Mouse (Mus musculus): Measurements from ENCODE around the gene Ppp3r2. TPM values are rescaled to one million over a fixed set of nuclear protein-coding genes. Genes with fewer than 3 reads are reported as not detected.

The Ppp3r2 gene
- polyA plus RNA-seq, 1 experiment = not detected

DNA sequence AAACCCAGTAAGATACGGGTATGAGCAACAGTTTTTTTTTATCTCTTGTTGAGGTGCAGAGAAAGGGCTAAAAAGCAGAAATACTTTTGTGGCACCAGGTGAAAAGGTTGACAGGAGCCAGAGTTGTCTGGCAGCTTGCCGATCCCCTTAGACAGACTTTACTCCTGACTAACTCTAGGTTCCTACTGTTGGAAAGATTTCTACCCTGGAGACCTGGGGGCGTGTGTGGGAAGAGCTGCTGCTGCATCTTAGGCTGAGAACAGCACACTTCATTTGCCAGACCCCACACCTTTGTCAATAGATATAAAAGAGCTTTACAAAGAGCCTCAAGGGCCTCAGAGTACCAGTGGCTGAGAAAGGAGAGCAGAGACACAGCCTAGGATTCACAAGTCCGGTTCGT is 17.0 kb downstream of the Ppp3r2 start:
- no peaks in the 10 kb centered on the region; the same call in 1 of the 2 replicates for H3K4me1 ChIP-seq (ENCODE audit: control insufficient read depth, insufficient read depth, low read length)
- TF ChIP-seq POLR2A (IDR thresholded peaks at IDR 0.05; ENCODE audit: insufficient read depth, low read depth, low read length) (no peak), CTCF (IDR thresholded peaks at IDR 0.05; ENCODE audit: insufficient read depth, low read depth, low read length) (no peak)
- H3K4me3 ChIP-seq (ENCODE audit: insufficient read depth, low read depth, low read length) = no peak overlapping the region
- WGBS = 82% methylated on average over 5 of the region's 5 CpGs
- no peak overlapping the region for H3K27ac ChIP-seq (ENCODE audit: insufficient read depth, low read depth, low read length)

DNA sequence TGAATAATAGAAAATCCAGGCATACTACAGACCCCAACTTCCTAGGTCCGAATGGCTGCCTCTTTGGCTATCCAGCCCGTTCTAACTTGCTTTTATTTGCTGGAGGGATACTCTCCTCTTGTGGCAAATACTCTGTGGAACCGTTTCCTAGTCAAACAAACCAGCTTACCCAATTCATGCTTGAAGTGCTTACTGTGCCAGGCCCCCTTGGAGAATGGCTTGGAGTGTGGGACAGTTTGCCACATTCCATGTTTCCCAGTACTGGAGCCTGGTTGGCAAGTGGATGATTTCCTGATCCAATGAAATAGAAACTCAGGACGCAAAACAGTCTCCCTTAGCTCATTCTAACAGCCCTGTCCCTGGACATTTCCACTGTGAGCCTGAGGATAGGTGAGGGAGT is 19.6 kb downstream of the Ppp3r2 start:
- 53% methylated on average over 4 of the region's 4 CpGs for WGBS
- TF ChIP-seq CTCF (IDR thresholded peaks at IDR 0.05; ENCODE audit: insufficient read depth, low read depth, low read length) (no peak), POLR2A (IDR thresholded peaks at IDR 0.05; ENCODE audit: insufficient read depth, low read depth, low read length) (no peak)
- Histone ChIP-seq H3K4me3 (ENCODE audit: insufficient read depth, low read depth, low read length) (no peak overlapping the region), H3K27ac (ENCODE audit: insufficient read depth, low read depth, low read length) (no peak overlapping the region), H3K4me1 (ENCODE audit: control insufficient read depth, insufficient read depth, low read length) (no peaks in the 10 kb centered on the region; the same call in 1 of the 2 replicates)

- no peak overlapping the region for H3K27ac ChIP-seq (ENCODE audit: insufficient read depth, low read depth, low read length)
- TF ChIP-seq CTCF (IDR thresholded peaks at IDR 0.05; ENCODE audit: insufficient read depth, low read depth, low read length) (no peak), POLR2A (IDR thresholded peaks at IDR 0.05; ENCODE audit: insufficient read depth, low read depth, low read length) (no peak)
- WGBS = 96% methylated on average over 9 of the region's 9 CpGs
These were observed 20.2 kb downstream of the Ppp3r2 start for GRCm38 (mm10) chr4:49661664-49662063.

DNA sequence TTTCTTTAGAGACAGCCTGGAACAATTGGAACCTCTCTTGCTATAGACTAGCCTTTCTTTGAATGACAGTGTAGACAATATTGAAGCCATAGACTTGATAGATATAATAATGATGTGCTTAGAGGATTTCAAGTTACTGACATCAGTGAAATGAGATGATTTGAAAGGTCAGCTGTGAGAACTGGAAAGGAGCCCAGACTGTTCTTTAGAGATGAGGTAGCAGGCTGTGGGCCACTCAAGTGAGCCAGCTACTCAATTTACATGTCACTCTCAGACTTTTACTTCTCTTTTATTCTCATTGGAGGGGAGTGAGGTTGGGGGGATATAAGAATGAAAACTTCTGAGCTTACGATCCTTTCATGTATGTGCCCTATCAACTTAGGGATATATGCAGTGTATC is 22.4 kb downstream of the Ppp3r2 start:
- WGBS = 43% methylated on average over 1 of the region's 1 CpGs

More at GRCm38 (mm10) chr4:49661664-49662063, 20.2 kb downstream of the Ppp3r2 start:
- no peaks in the 10 kb centered on the region; the same call in 1 of the 2 replicates for H3K4me1 ChIP-seq (ENCODE audit: control insufficient read depth, insufficient read depth, low read length)
- H3K4me3 ChIP-seq (ENCODE audit: insufficient read depth, low read depth, low read length) = no peak overlapping the region

DNA sequence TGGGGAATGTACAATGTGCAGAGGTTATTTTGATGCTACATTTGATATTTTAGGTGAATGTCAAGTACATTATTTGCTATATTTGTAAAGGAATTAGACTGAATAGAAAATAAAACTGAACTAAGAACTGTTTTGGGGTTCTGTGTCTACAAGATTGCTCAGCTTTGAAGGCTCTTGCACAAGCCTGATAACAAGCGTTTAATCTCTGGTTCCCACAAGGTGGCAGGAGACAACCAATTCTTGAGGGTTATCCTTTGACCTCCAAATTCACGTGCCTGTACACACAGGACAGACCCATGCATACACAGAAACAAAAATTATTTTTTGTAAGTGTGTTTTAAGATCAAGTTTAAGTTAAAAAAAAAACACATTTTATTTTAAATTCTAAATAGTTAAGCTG is 41.9 kb downstream of the Ppp3r2 start:
- Histone ChIP-seq H3K4me1 (ENCODE audit: control insufficient read depth, insufficient read depth, low read length) (no peaks in the 10 kb centered on the region), H3K4me3 (ENCODE audit: insufficient read depth, low read depth, low read length) (no peak overlapping the region), H3K27ac (ENCODE audit: insufficient read depth, low read depth, low read length) (no peak overlapping the region)
- TF ChIP-seq POLR2A (IDR thresholded peaks at IDR 0.05; ENCODE audit: insufficient read depth, low read depth, low read length) (no peak), CTCF (IDR thresholded peaks at IDR 0.05; ENCODE audit: insufficient read depth, low read depth, low read length) (no peak)
- 66% methylated on average over 2 of the region's 2 CpGs for WGBS

More for the DNA sequence above, 22.4 kb downstream of the Ppp3r2 start:
- no peaks in the 10 kb centered on the region for H3K4me1 ChIP-seq (ENCODE audit: control insufficient read depth, insufficient read depth, low read length)
- H3K27ac ChIP-seq (ENCODE audit: insufficient read depth, low read depth, low read length) = no peak overlapping the region
- no peak overlapping the region for H3K4me3 ChIP-seq (ENCODE audit: insufficient read depth, low read depth, low read length)
- no peak for TF ChIP-seq POLR2A (IDR thresholded peaks at IDR 0.05; ENCODE audit: insufficient read depth, low read depth, low read length)
- no peak for TF ChIP-seq CTCF (IDR thresholded peaks at IDR 0.05; ENCODE audit: insufficient read depth, low read depth, low read length)

GRCm38 (mm10) chr4:49637821-49638220 is 44.0 kb downstream of the Ppp3r2 start:
- 84% methylated on average over 11 of the region's 11 CpGs for WGBS
- TF ChIP-seq POLR2A (IDR thresholded peaks at IDR 0.05; ENCODE audit: insufficient read depth, low read depth, low read length) (no peak), CTCF (IDR thresholded peaks at IDR 0.05; ENCODE audit: insufficient read depth, low read depth, low read length) (no peak)
- no peak overlapping the region for H3K27ac ChIP-seq (ENCODE audit: insufficient read depth, low read depth, low read length)
- H3K4me3 ChIP-seq (ENCODE audit: insufficient read depth, low read depth, low read length) = no peak overlapping the region
- peaks cover 3% of the 10 kb centered on the region; the same call in 1 of the 2 replicates for H3K4me1 ChIP-seq (ENCODE audit: control insufficient read depth, insufficient read depth, low read length)

DNA sequence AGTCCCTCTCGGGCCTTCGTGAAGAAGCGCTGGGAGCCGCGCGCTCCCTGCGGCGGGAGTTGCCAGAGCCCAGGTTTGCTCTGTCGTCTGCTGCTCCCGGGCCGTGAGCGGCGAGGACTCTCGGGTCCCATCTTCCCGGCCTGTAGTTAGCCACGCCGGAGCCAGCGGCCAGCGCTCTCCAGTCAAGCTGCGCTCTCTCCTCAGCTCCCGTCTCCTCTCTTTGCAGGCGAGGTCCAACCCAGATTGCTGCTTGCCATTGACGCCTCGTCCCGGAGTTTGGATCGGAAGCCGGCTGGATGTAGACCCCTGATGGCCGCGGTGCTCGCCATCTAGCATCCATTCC is 49.7 kb downstream of the Ppp3r2 start:
- H3K4me3 ChIP-seq (ENCODE audit: insufficient read depth, low read depth, low read length) = peak overlapping the region; percentile 93
- H3K4me1 ChIP-seq (ENCODE audit: control insufficient read depth, insufficient read depth, low read length) = peaks cover 3% of the 10 kb centered on the region; the same call in 1 of the 2 replicates
- TF ChIP-seq CTCF (IDR thresholded peaks at IDR 0.05; ENCODE audit: insufficient read depth, low read depth, low read length) (no peak), POLR2A (IDR thresholded peaks at IDR 0.05; ENCODE audit: insufficient read depth, low read depth, low read length) (no peak)
- WGBS = under 1% methylated on average over 30 of the region's 30 CpGs
- H3K27ac ChIP-seq (ENCODE audit: insufficient read depth, low read depth, low read length) = peak overlapping the region; percentile 73

DNA sequence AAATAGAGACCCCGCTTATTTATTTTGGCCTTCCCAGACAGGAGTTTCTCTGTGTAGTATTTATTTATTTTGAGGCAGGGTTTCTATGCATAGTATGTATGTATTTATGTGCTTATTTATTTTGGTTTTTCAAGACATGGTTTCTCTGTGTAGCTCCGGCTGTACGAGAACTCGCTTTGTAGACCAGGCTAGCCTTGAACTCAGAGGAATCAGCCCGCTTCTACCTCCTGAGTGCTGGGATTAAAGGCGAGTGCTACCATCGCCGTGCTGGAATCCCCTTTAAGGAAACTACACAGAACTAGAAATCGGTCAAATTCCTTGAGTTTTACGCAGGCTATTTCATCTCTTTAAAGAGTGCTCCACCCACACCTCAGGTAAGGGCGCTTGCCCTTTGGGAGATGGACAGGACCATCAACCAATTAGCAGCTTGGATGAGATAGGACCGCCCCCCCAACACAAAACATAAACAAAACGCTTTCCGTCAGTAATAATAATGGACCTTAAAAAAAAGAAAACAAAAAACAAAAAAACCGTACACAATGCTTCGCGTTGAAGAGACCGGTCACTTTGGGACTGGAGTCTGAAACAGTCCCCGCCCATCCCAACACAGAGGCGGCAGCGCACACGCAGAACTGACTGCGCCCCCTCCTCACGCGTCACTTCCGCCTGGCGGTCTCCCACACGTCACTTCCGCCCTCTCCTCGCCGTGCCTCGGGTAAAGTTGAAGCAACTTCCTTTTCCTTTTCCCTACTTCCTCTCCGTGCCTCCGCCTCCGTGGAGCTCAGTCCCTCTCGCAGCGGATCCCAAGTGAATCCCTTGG is 50.3 kb downstream of the Ppp3r2 start, which contains the start of gene Rnf20:
Rnf20 (plus strand) TSS at position 688 of the 820 bp plus-strand sequence.
- peak within 1 kb of the TSS; percentile 93 for H3K4me3 ChIP-seq (ENCODE audit: insufficient read depth, low read depth, low read length)
- TF ChIP-seq CTCF (IDR thresholded peaks at IDR 0.05; ENCODE audit: insufficient read depth, low read depth, low read length) (no peak), POLR2A (IDR thresholded peaks at IDR 0.05; ENCODE audit: insufficient read depth, low read depth, low read length) (peak; percentile 51; the same call in 1 of the 2 replicates)
- H3K4me1 ChIP-seq (ENCODE audit: control insufficient read depth, insufficient read depth, low read length) = peaks cover 3% of the 10 kb centered on the region; the same call in 1 of the 2 replicates
- WGBS = 2% methylated on average over 37 of the region's 37 CpGs
- peak within 1 kb of the TSS; percentile 73 for H3K27ac ChIP-seq (ENCODE audit: insufficient read depth, low read depth, low read length)

DNA sequence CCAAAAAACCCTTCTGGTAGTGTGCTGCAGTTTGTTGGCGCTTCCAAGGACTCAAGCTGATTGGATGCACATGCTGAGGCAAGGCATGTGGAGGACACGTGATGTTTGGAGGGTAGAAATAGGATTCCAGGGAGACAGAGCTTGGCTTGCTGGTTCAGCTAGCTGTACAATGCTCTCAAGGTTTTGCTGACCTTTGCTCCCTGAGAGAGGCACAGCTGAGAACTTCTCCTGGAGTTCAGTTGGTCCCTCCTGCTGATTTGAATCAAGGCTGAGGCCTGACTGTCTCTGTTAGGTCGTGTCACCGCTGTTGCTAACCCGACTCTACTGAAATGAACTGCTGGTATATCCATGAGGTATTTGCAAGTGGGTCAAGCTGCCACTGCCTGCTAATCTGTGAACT is 52.9 kb downstream of the Ppp3r2 start:
- WGBS = 78% methylated on average over 5 of the region's 5 CpGs

More for the DNA sequence above, 52.9 kb downstream of the Ppp3r2 start:
- no peak for TF ChIP-seq CTCF (IDR thresholded peaks at IDR 0.05; ENCODE audit: insufficient read depth, low read depth, low read length)
- TF ChIP-seq POLR2A (IDR thresholded peaks at IDR 0.05; ENCODE audit: insufficient read depth, low read depth, low read length) = no peak
- Histone ChIP-seq H3K27ac (ENCODE audit: insufficient read depth, low read depth, low read length) (no peak overlapping the region), H3K4me3 (ENCODE audit: insufficient read depth, low read depth, low read length) (no peak overlapping the region), H3K4me1 (ENCODE audit: control insufficient read depth, insufficient read depth, low read length) (peaks cover 3% of the 10 kb centered on the region; the same call in 1 of the 2 replicates)

Other genes starting within 250 kb of the Ppp3r2 start
- gene Acnat1, start 208.1 kb downstream of the Ppp3r2 start, polyA plus RNA-seq (2012; ENCODE audit: insufficient read depth, insufficient read length, low replicate concordance, missing spikeins) = not detected in 2 replicates
- not detected in 2 replicates for gene Baat, start 175.5 kb downstream of the Ppp3r2 start, polyA plus RNA-seq (2012; ENCODE audit: insufficient read depth, insufficient read length, low replicate concordance, missing spikeins)
- gene Mrpl50, start 160.9 kb downstream of the Ppp3r2 start, polyA plus RNA-seq (2012; ENCODE audit: insufficient read depth, insufficient read length, low replicate concordance, missing spikeins) = not detected in 2 replicates
- not detected in 2 replicates for gene Zfp189, start 160.8 kb downstream of the Ppp3r2 start, polyA plus RNA-seq (2012; ENCODE audit: insufficient read depth, insufficient read length, low replicate concordance, missing spikeins)
- gene Aldob, start 132.5 kb downstream of the Ppp3r2 start, polyA plus RNA-seq (2012; ENCODE audit: insufficient read depth, insufficient read length, low replicate concordance, missing spikeins) = not detected in 2 replicates
- not detected in 2 replicates for gene Tmem246, start 84.1 kb downstream of the Ppp3r2 start, polyA plus RNA-seq (2012; ENCODE audit: insufficient read depth, insufficient read length, low replicate concordance, missing spikeins)
- not detected in 2 replicates for gene Rnf20, start 50.0 kb downstream of the Ppp3r2 start, polyA plus RNA-seq (2012; ENCODE audit: insufficient read depth, insufficient read length, low replicate concordance, missing spikeins)
- gene Grin3a, start 163.7 kb upstream of the Ppp3r2 start, polyA plus RNA-seq (2012; ENCODE audit: insufficient read depth, insufficient read length, low replicate concordance, missing spikeins) = not detected in 2 replicates